Mouse (Mus musculus): ENCODE measurements at regions not wholly inside any gene's neighbourhood (a gene's known extent, or its start where the extent isn't known, plus 50 kb on each side); places are given as distances from the start of the nearest gene placed in this dataset.

GRCm38 (mm10) chr1:159034952-159035351 is 54.7 kb upstream of the Pappa2 start:
- peak; percentile 60 to 65 for DNase-seq
- intact Hi-C loops (cut with DNase I): no loop called here

GRCm38 (mm10) chr1:159036371-159036770 is 56.1 kb upstream of the Pappa2 start:
- intact Hi-C loops (cut with DNase I): no loop called here
- no peak for DNase-seq

- intact Hi-C loops (cut with DNase I): no loop called here
These were observed 65.6 kb upstream of the Pappa2 start for GRCm38 (mm10) chr1:159045870-159046385.

GRCm38 (mm10) chr1:159065024-159065423 is 84.7 kb upstream of the Pappa2 start:
- intact Hi-C loops (cut with DNase I): no loop called here
- peak in 1 of 2 experiments; percentile 3 for DNase-seq

More at GRCm38 (mm10) chr1:159045870-159046385, 65.6 kb upstream of the Pappa2 start:
- DNase-seq: no peak

- intact Hi-C loops (cut with DNase I): no loop called here
- DNase-seq: peak in 1 of 2 experiments; percentile 7
These were observed 118.9 kb upstream of the Pappa2 start for GRCm38 (mm10) chr1:159099205-159099604.

GRCm38 (mm10) chr1:159122201-159122600 is 109.9 kb upstream of the Cop1 start:
- intact Hi-C loops (cut with DNase I): no loop called here
- DNase-seq: no peak

- DNase-seq: no peak
- intact Hi-C loops (cut with DNase I): no loop called here
These were observed 107.2 kb upstream of the Cop1 start for GRCm38 (mm10) chr1:159124874-159125273.

- intact Hi-C loops (cut with DNase I): loop anchor here (1.0 to 5.0 kb wide), 4 partner anchors 183 to 465 kb away; no protein-coding TSS in a partner anchor
- peak; percentile 80 to 84 for DNase-seq
These were observed 96.8 kb upstream of the Cop1 start for GRCm38 (mm10) chr1:159135301-159135700.

GRCm38 (mm10) chr1:159147788-159148497 is 84.2 kb upstream of the Cop1 start:
- no peak for DNase-seq
- intact Hi-C loops (cut with DNase I): no loop called here

- intact Hi-C loops (cut with DNase I): no loop called here
- DNase-seq: no peak
These were observed 83.5 kb upstream of the Cop1 start for GRCm38 (mm10) chr1:159148498-159149187.

GRCm38 (mm10) chr1:159149207-159149606 is 82.9 kb upstream of the Cop1 start:
- intact Hi-C loops (cut with DNase I): no loop called here
- DNase-seq: no peak

- intact Hi-C loops (cut with DNase I): no loop called here
These were observed 82.4 kb upstream of the Cop1 start for GRCm38 (mm10) chr1:159149721-159150120.

GRCm38 (mm10) chr1:159150351-159150750 is 81.8 kb upstream of the Cop1 start:
- intact Hi-C loops (cut with DNase I): no loop called here
- no peak for DNase-seq

More at GRCm38 (mm10) chr1:159149721-159150120, 82.4 kb upstream of the Cop1 start:
- DNase-seq: no peak

GRCm38 (mm10) chr1:159156428-159156827 is 75.7 kb upstream of the Cop1 start:
- intact Hi-C loops (cut with DNase I): no loop called here
- DNase-seq: peak; percentile 8 to 10

GRCm38 (mm10) chr1:159160035-159160960 is 71.8 kb upstream of the Cop1 start:
- DNase-seq: no peak

GRCm38 (mm10) chr1:159163113-159163885 is 68.8 kb upstream of the Cop1 start:
- intact Hi-C loops (cut with DNase I): no loop called here
- peak; percentile 46 to 52 for DNase-seq

More at GRCm38 (mm10) chr1:159160035-159160960, 71.8 kb upstream of the Cop1 start:
- intact Hi-C loops (cut with DNase I): no loop called here

GRCm38 (mm10) chr1:159182031-159182430 is 50.1 kb upstream of the Cop1 start:
- intact Hi-C loops (cut with DNase I): no loop called here
- no peak for DNase-seq
